Comparison of ENCODE assay signal across 8 mouse cellular contexts in genomic region chr17:63402741-63403681, GRCm38 (mm10).
DNase-seq lines count a peak whose midpoint lies in the region; ATAC-seq lines count a peak whose summit lies in the region.

No protein-coding gene starts in this region.

- no peak for DNase-seq in liver, embryonic 11.5 days (ENCODE audit: low spot score)
- DNase-seq in liver = no peak
- DNase-seq in embryonic facial prominence, embryonic 14.5 days (ENCODE audit: low spot score) = peak; percentile 18
- peak; percentile 51 for DNase-seq in induced T-regulatory cell, adult 2 months (ENCODE audit: low read depth)
- no peak for DNase-seq in right cerebral cortex, postnatal 4 days
- no peak for DNase-seq in spleen, postnatal 10 days (ENCODE audit: low spot score in 2 of 2)
- no peak for DNase-seq in urinary bladder, postnatal 36 days (ENCODE audit: low spot score in 2 of 2)

- no peak overlapping the region for H3K27ac ChIP-seq in liver, embryonic 11.5 days (ENCODE audit: low read depth, low read length)
- H3K27ac ChIP-seq in embryonic facial prominence, embryonic 14.5 days (replicated peaks; ENCODE audit: low read depth, low read length) = no peak overlapping the region
- 0 out of 2 replicates have a peak overlapping the region, but pooled peaks have one; percentile 19 for H3K27ac ChIP-seq in lung, embryonic 15.5 days

- H3K27me3 ChIP-seq in liver, embryonic 11.5 days (replicated peaks; ENCODE audit: control insufficient read depth, insufficient read depth, low read length) = no peaks in the 10 kb centered on the region
- no peaks in the 10 kb centered on the region for H3K27me3 ChIP-seq in embryonic facial prominence, embryonic 14.5 days (replicated peaks; ENCODE audit: control insufficient read depth, insufficient read depth, low read length)
- H3K27me3 ChIP-seq in lung, embryonic 15.5 days = no peaks in the 10 kb centered on the region

- ATAC-seq in liver, embryonic 11.5 days (replicated peaks; ENCODE audit: low FRiP score) = peak; percentile 34; the same call in 1 of the 2 replicates
- ATAC-seq in embryonic facial prominence, embryonic 14.5 days (ENCODE audit: low read depth) = no peak
- no peak; the same call in 1 of the 2 replicates for ATAC-seq in lung, embryonic 15.5 days (ENCODE audit: borderline replicate concordance, extremely low read depth, low FRiP score, low TSS enrichment)

- no peak overlapping the region for H3K4me2 ChIP-seq in liver, embryonic 11.5 days
- no peak overlapping the region for H3K4me2 ChIP-seq in embryonic facial prominence, embryonic 14.5 days (ENCODE audit: low read depth, low read length)
- no peak overlapping the region for H3K4me2 ChIP-seq in lung, embryonic 15.5 days

- 73% methylated on average over 13 of the region's 13 CpGs for WGBS in liver, embryonic 11.5 days
- 65% methylated on average over 13 of the region's 13 CpGs for WGBS in embryonic facial prominence, embryonic 14.5 days
- 65% methylated on average over 13 of the region's 13 CpGs for whole genome bisulfite sequencing in lung, embryonic 15.5 days

- no peak overlapping the region for H3K9ac ChIP-seq in liver, embryonic 11.5 days (ENCODE audit: low read depth, low read length)
- no peak overlapping the region for H3K9ac ChIP-seq in embryonic facial prominence, embryonic 14.5 days (ENCODE audit: low read depth, low read length)
- no peak overlapping the region for H3K9ac ChIP-seq in lung, embryonic 15.5 days

- no peak overlapping the region for H3K4me3 ChIP-seq in liver, embryonic 11.5 days (ENCODE audit: low read depth, low read length)
- no peak overlapping the region for H3K4me3 ChIP-seq in embryonic facial prominence, embryonic 14.5 days (ENCODE audit: low read depth, low read length)
- no peak overlapping the region for H3K4me3 ChIP-seq in lung, embryonic 15.5 days

- H3K4me1 ChIP-seq in liver, embryonic 11.5 days (replicated peaks; ENCODE audit: control insufficient read depth, insufficient read depth, low read length) = peaks cover 10% of the 10 kb centered on the region
- H3K4me1 ChIP-seq in embryonic facial prominence, embryonic 14.5 days (ENCODE audit: control insufficient read depth, insufficient read depth, low read length) = peaks cover 27% of the 10 kb centered on the region
- H3K4me1 ChIP-seq in lung, embryonic 15.5 days = peaks cover 26% of the 10 kb centered on the region

- no peaks in the 10 kb centered on the region for H3K9me3 ChIP-seq in liver, embryonic 11.5 days (ENCODE audit: control insufficient read depth, low read length)
- no peaks in the 10 kb centered on the region for H3K9me3 ChIP-seq in embryonic facial prominence, embryonic 14.5 days (ENCODE audit: control insufficient read depth, low read length)
- H3K9me3 ChIP-seq in lung, embryonic 15.5 days = no peaks in the 10 kb centered on the region

- no peaks in the 10 kb centered on the region for H3K36me3 ChIP-seq in liver, embryonic 11.5 days (ENCODE audit: control insufficient read depth, insufficient read depth, low read length)
- no peaks in the 10 kb centered on the region for H3K36me3 ChIP-seq in embryonic facial prominence, embryonic 14.5 days (ENCODE audit: control insufficient read depth, insufficient read depth, low read length)
- H3K36me3 ChIP-seq in lung, embryonic 15.5 days = no peaks in the 10 kb centered on the region

Comparison
In these comparisons a context has a peak if more than half of its experiments do, and no peak if none do; other contexts are left out.
1. DNase-seq: peak in embryonic facial prominence, embryonic 14.5 days (single experiment) and induced T-regulatory cell, adult 2 months (single experiment); none in liver, embryonic 11.5 days (single experiment), liver (single experiment), right cerebral cortex, postnatal 4 days (single experiment), spleen, postnatal 10 days (0 of 2) and urinary bladder, postnatal 36 days (0 of 2).